Mouse (Mus musculus): Measurements from ENCODE around the gene Tdpoz2. TPM values are rescaled to one million over a fixed set of nuclear protein-coding genes. Genes with fewer than 3 reads are reported as not detected.

Gene Tdpoz2
- polyA plus RNA-seq (2017; shearing (Covaris generic)), result not detected

GRCm38 (mm10) chr3:93652586-93652985 is at the start of gene Tdpoz2:
Gene Tdpoz2, minus strand, starts transcription at chr3:93652686.

GRCm38 (mm10) chr3:93692970-93693369 is 40.5 kb upstream of the Tdpoz2 start, which contains the start of gene Gm37596:
Gene Gm37596, minus strand, starts transcription at chr3:93693070.

GRCm38 (mm10) chr3:93676210-93676609 is 23.7 kb upstream of the Tdpoz2 start, which contains the start of gene Tdpoz1:
Gene Tdpoz1, minus strand, starts transcription at chr3:93676310.

Other genes with a start within 250 kb of the Tdpoz2 start
- gene Tchh, start 210.4 kb downstream of the Tdpoz2 start, polyA plus RNA-seq (2017; shearing (Covaris generic)), result 0.05 TPM
- not detected for gene Tchhl1, start 183.9 kb downstream of the Tdpoz2 start, polyA plus RNA-seq (2017; shearing (Covaris generic))
- 715 TPM for gene S100a11, start 132.2 kb downstream of the Tdpoz2 start, polyA plus RNA-seq (2017; shearing (Covaris generic))
- gene S100a10, start 97.6 kb downstream of the Tdpoz2 start, polyA plus RNA-seq (2017; shearing (Covaris generic)), result 1,126 TPM
- not detected for gene Tdpoz1, start 23.6 kb upstream of the Tdpoz2 start, polyA plus RNA-seq (2017; shearing (Covaris generic))
- gene Gm37596, start 40.4 kb upstream of the Tdpoz2 start, polyA plus RNA-seq (2017; shearing (Covaris generic)), result not detected
- not detected for gene Gm5773, start 120.3 kb upstream of the Tdpoz2 start, polyA plus RNA-seq (2017; shearing (Covaris generic))
- gene Tdpoz4, start 143.7 kb upstream of the Tdpoz2 start, polyA plus RNA-seq (2017; shearing (Covaris generic)), result not detected
- not detected for gene Tdpoz3, start 173.3 kb upstream of the Tdpoz2 start, polyA plus RNA-seq (2017; shearing (Covaris generic))

Measured in CD4-positive, CD25-positive, alpha-beta regulatory T cell, adult 9 weeks (primary cell).